Mouse (Mus musculus) ES-E14 (cell line): ENCODE results near the gene Dpm3. TPM values are rescaled to one million over a fixed set of nuclear protein-coding genes. Genes with fewer than 3 reads are reported as not detected.

Experiments used
- DNase-seq: peaks from one replicate; pipeline ENCODE4 v3.0.0-alpha.2; 2013; ENCODE audit warnings: low read depth, low spot score
- H3K27ac ChIP-seq: 2 replicates; pipeline ENCODE4 v1.5.1; 2012; ENCODE audit warnings: low read depth, mild to moderate bottlenecking, low read length, moderate library complexity, mixed read lengths; ENCODE audit not compliant: poor library complexity, insufficient read depth, severe bottlenecking
- H3K36me3 ChIP-seq: 2 replicates; pipeline ENCODE4 v1.6.1; 2012; ENCODE audit warnings: mild to moderate bottlenecking, low read length, moderate library complexity, mixed read lengths; ENCODE audit not compliant: control insufficient read depth, poor library complexity, insufficient read depth, severe bottlenecking
- H3K4me1 ChIP-seq, 2 experiments: fragments of 150-350 bp in 1 of 2; sonication (generic) in 1 of 2; 2 replicates each; pipeline ENCODE4 v1.6.1; 2012; ENCODE audit warnings: low read length in 2 of 2, mild to moderate bottlenecking in 1 of 2, mixed read lengths in 1 of 2; ENCODE audit not compliant: control insufficient read depth in 2 of 2, insufficient read depth in 2 of 2, poor library complexity in 1 of 2
- H3K4me3 ChIP-seq, 2 experiments: fragments of 150-350 bp in 1 of 2; sonication (generic) in 1 of 2; 2 replicates each; pipeline ENCODE4 v1.5.1; 2012; ENCODE audit warnings: low read length in 2 of 2, low read depth in 1 of 2, mild to moderate bottlenecking in 1 of 2, mixed read lengths in 1 of 2; ENCODE audit not compliant: insufficient read depth in 1 of 2, poor library complexity in 1 of 2, severe bottlenecking in 1 of 2
- H3K9ac ChIP-seq: 2 replicates; pipeline ENCODE4 v1.6.1; 2012; ENCODE audit warnings: low read depth, mild to moderate bottlenecking, low read length, mixed read lengths; ENCODE audit not compliant: poor library complexity, insufficient read depth, severe bottlenecking
- H3K9me3 ChIP-seq: fragments of 150-350 bp; sonication (generic); 2 replicates; pipeline ENCODE4 v1.6.1; 2012; ENCODE audit warnings: low read depth, mild to moderate bottlenecking, low read length; ENCODE audit not compliant: control insufficient read depth, insufficient read depth
- CHD2 ChIP-seq: IDR thresholded peaks from 2 replicates; pipeline ENCODE4 v1.6.1; 2014; ENCODE audit warnings: mild to moderate bottlenecking, low read depth, low read length, inconsistent platforms
- HCFC1 ChIP-seq: IDR thresholded peaks from 2 replicates; pipeline ENCODE4 v1.6.1; 2012; ENCODE audit warnings: low read length, inconsistent platforms, borderline replicate concordance; ENCODE audit not compliant: insufficient read depth
- MAFK ChIP-seq: IDR thresholded peaks from 2 replicates; pipeline ENCODE4 v1.6.1; 2014; ENCODE audit warnings: mild to moderate bottlenecking, low read depth, low read length, inconsistent platforms; ENCODE audit not compliant: insufficient read depth
- ZC3H11A ChIP-seq: IDR thresholded peaks from 2 replicates; pipeline ENCODE4 v1.6.1; 2012; ENCODE audit warnings: low read depth, mild to moderate bottlenecking, inconsistent platforms, low read length, borderline replicate concordance
- ZNF384 ChIP-seq: IDR thresholded peaks from 2 replicates; pipeline ENCODE4 v1.6.1; 2012; ENCODE audit warnings: low read depth, low read length, inconsistent platforms
- in situ Hi-C, 2 experiments: fragments of 600-800 bp; cut with MboI; formaldehyde crosslinking; loops; one replicate each; pipeline ENCODE4 v1.15.1; 2025; ENCODE audit warnings: low sequenced_read_pairs in 2 of 2, inconsistent platforms in 1 of 2; ENCODE audit not compliant: unreplicated experiment in 2 of 2
- total RNA-seq: library from RNA; depleted of rRNA; stranded (reverse); fragments of 300-350 nt; gene quantifications from 2 replicates; pipeline ENCODE4 v1.2.3, GENCODE M21; 2012

The Dpm3 gene
- total RNA-seq, 1 experiment, result 207 TPM

GRCm38 (mm10) chr3:89256177-89256576 lies 3.0 kb upstream of the Dpm3 start:
- Histone ChIP-seq H3K27ac (no peak overlapping the region), H3K9me3 (no peaks in the 10 kb centered on the region), H3K4me1 (peaks cover 0 to 12% of the 10 kb centered on the region in 2 experiments; a peak in 2 of 4 replicates), H3K4me3 (no peak overlapping the region), H3K36me3 (no peaks in the 10 kb centered on the region), H3K9ac (no peak overlapping the region)
- DNase-seq, result no peak
- TF ChIP-seq HCFC1 (no peak), ZC3H11A (no peak), ZNF384 (no peak), MAFK (no peak), CHD2 (no peak)
- in situ Hi-C loops, result no loop called here

- H3K4me3 ChIP-seq, result no peak overlapping the region
- no peak overlapping the region for H3K27ac ChIP-seq
- no peak for DNase-seq
- peaks cover 0 to 8% of the 10 kb centered on the region in 2 experiments; a peak in 1 of 4 replicates for H3K4me1 ChIP-seq
- H3K36me3 ChIP-seq, result no peaks in the 10 kb centered on the region
- in situ Hi-C loops, result no loop called here
- H3K9me3 ChIP-seq, result no peaks in the 10 kb centered on the region
- no peak for TF ChIP-seq ZC3H11A
- TF ChIP-seq MAFK, result no peak
- TF ChIP-seq HCFC1, result no peak
- no peak for TF ChIP-seq CHD2
- no peak for TF ChIP-seq ZNF384
- H3K9ac ChIP-seq, result no peak overlapping the region
Measured at GRCm38 (mm10) chr3:89260211-89260610, 1.1 kb downstream of the Dpm3 start.

GRCm38 (mm10) chr3:89262417-89262816 lies 3.3 kb downstream of the Dpm3 start:
- H3K36me3 ChIP-seq, result no peaks in the 10 kb centered on the region
- peaks cover 0 to 8% of the 10 kb centered on the region in 2 experiments; a peak in 1 of 4 replicates for H3K4me1 ChIP-seq
- TF ChIP-seq HCFC1, result no peak
- no peak for TF ChIP-seq CHD2
- TF ChIP-seq ZNF384, result no peak
- in situ Hi-C loops, result no loop called here
- 0 out of 2 replicates have a peak overlapping the region, but pooled peaks have one; percentile 41 for H3K9ac ChIP-seq
- no peak for DNase-seq
- no peak overlapping the region for H3K27ac ChIP-seq
- H3K4me3 ChIP-seq, result no peak overlapping the region
- no peaks in the 10 kb centered on the region for H3K9me3 ChIP-seq

GRCm38 (mm10) chr3:89266439-89266893 lies 7.3 kb downstream of the Dpm3 start:
- peak; percentile 96 for TF ChIP-seq HCFC1
- no peak for TF ChIP-seq ZNF384
- no peak for TF ChIP-seq CHD2
- no peak for TF ChIP-seq ZC3H11A
- 0 out of 2 replicates have a peak, but pooled peaks have one; percentile 3 for TF ChIP-seq MAFK
- peak; percentile 66 for DNase-seq
- Histone ChIP-seq H3K9ac (peak overlapping the region; percentile 87), H3K9me3 (no peaks in the 10 kb centered on the region), H3K27ac (no peak overlapping the region), H3K4me1 (peaks cover 3 to 17% of the 10 kb centered on the region in 2 experiments; a peak in 1 of 4 replicates), H3K4me3 (peak overlapping the region; percentile 77 to 88), H3K36me3 (no peaks in the 10 kb centered on the region)
- in situ Hi-C loops, result no loop called here
